Mouse (Mus musculus): ENCODE results near the gene Ugt1a7c.

DNA sequence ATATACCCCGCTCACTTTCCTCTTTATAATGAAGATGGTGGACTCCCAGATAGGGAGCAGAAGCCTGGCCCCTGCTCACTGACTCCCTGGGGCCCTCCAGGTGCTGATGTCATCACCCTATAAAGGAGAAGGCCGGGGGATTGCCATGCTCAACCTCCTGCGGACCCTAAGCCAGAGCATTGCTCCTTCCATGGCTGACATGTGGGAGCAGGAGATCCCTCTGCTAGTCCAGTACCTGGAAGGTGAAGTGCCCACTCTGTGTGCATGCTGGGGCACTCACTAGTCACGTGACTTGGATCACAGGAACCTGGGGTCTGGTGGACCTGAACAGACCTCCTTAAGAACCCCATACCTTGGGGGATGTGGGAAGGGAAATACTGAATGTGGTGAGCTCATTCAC, 145.7 kb downstream of the Ugt1a7c start:
- no peak for TF ChIP-seq CTCF (IDR thresholded peaks at IDR 0.05; ENCODE audit: low read depth)
- no peak for TF ChIP-seq EP300 (IDR thresholded peaks at IDR 0.05; ENCODE audit: low read depth)
